Mouse (Mus musculus): ENCODE measurements around the gene Inka2. TPM values are rescaled to one million over a fixed set of nuclear protein-coding genes. Genes with fewer than 3 reads are reported as not detected.

Gene Inka2
- total RNA-seq, 2 experiments from 2014 or later: 9.7 to 14.6 TPM

Other genes with a start within 250 kb of the Inka2 start
- 1 to 10 TPM; 8.6 to 9.7 TPM for gene Ddx20, start 17.0 kb upstream of the Inka2 start, total RNA-seq (2021)
- 100 to 1,000 TPM; 126 to 130 TPM for gene Rap1a, start 96.7 kb downstream of the Inka2 start, total RNA-seq (2021)
- gene Adora3, start 166.3 kb downstream of the Inka2 start, total RNA-seq (2021): under 1 TPM; 0.19 to 0.29 TPM
- gene Tmigd3, start 166.3 kb downstream of the Inka2 start, total RNA-seq (2021): under 1 TPM in 1 of 2 experiments, not detected in 1; 0.36 TPM
- gene I830077J02Rik, start 228.1 kb downstream of the Inka2 start, total RNA-seq (2021): under 1 TPM; 0.35 to 0.52 TPM